Comparison of ENCODE assay signal across 8 mouse cellular contexts in genomic region chr11:84818085-84818960, GRCm38 (mm10). TPM values are rescaled to one million over a fixed set of nuclear protein-coding genes. Genes with fewer than 3 reads are reported as not detected.
DNase-seq lines count a peak whose midpoint lies in the region; ATAC-seq and TF ChIP-seq lines count a peak whose summit lies in the region.

No protein-coding gene starts in this region.

- peak overlapping the region; percentile 57 for H3K9ac ChIP-seq in embryonic facial prominence, embryonic 15.5 days
- H3K9ac ChIP-seq in heart, embryonic 11.5 days (ENCODE audit: low read depth, low read length), result peak overlapping the region; percentile 85
- peak overlapping the region; percentile 78 for H3K9ac ChIP-seq in kidney, embryonic 16.5 days (replicated peaks; ENCODE audit: low read length)
- peak overlapping the region; percentile 88 for H3K9ac ChIP-seq in liver, embryonic 11.5 days (ENCODE audit: low read depth, low read length)

- no peak for TF ChIP-seq POLR2A in bone marrow macrophage, adult 2 months (IDR thresholded peaks at IDR 0.05; ENCODE audit: borderline replicate concordance, low read depth, low read length)
- peak; percentile 69 for TF ChIP-seq POLR2A in myocyte (IDR thresholded peaks at IDR 0.05; ENCODE audit: insufficient read length, low read depth)

- peak overlapping the region; percentile 82 for H3K4me3 ChIP-seq in bone marrow macrophage, adult 2 months (ENCODE audit: insufficient read depth, low read length)
- peak overlapping the region; percentile 75 for H3K4me3 ChIP-seq in embryonic facial prominence, embryonic 15.5 days (replicated peaks)
- peak overlapping the region; percentile 65 for H3K4me3 ChIP-seq in heart, embryonic 11.5 days (ENCODE audit: low read depth, low read length)
- H3K4me3 ChIP-seq in kidney, embryonic 16.5 days (ENCODE audit: low read length), result peak overlapping the region; percentile 79
- H3K4me3 ChIP-seq in liver, embryonic 11.5 days (ENCODE audit: low read depth, low read length), result peak overlapping the region; percentile 67
- peak overlapping the region; percentile 71 for H3K4me3 ChIP-seq in myocyte

- WGBS in embryonic facial prominence, embryonic 15.5 days, result under 1% methylated on average over 39 of the region's 39 CpGs
- under 1% methylated on average over 39 of the region's 39 CpGs for WGBS in heart, embryonic 11.5 days (ENCODE audit: insufficient replicate concordance)
- WGBS in kidney, embryonic 16.5 days, result under 1% methylated on average over 39 of the region's 39 CpGs
- WGBS in liver, embryonic 11.5 days, result under 1% methylated on average over 39 of the region's 39 CpGs

- peaks cover 14% of the 10 kb centered on the region for H3K4me1 ChIP-seq in bone marrow macrophage, adult 2 months (ENCODE audit: control insufficient read depth, insufficient read depth, low read length)
- H3K4me1 ChIP-seq in embryonic facial prominence, embryonic 15.5 days, result peaks cover 9% of the 10 kb centered on the region; the same call in 1 of the 2 replicates
- peaks cover 13% of the 10 kb centered on the region; the same call in 1 of the 2 replicates for H3K4me1 ChIP-seq in heart, embryonic 11.5 days (ENCODE audit: control insufficient read depth, insufficient read depth, low read length)
- H3K4me1 ChIP-seq in kidney, embryonic 16.5 days (ENCODE audit: insufficient read depth, low read length), result no peaks in the 10 kb centered on the region
- peaks cover 27% of the 10 kb centered on the region for H3K4me1 ChIP-seq in liver, embryonic 11.5 days (replicated peaks; ENCODE audit: control insufficient read depth, insufficient read depth, low read length)

- peak; percentile 52 for ATAC-seq in embryonic facial prominence, embryonic 15.5 days (ENCODE audit: insufficient number of reproducible peaks, low FRiP score, low TSS enrichment, low read depth)
- peak; percentile 60 for ATAC-seq in heart, embryonic 11.5 days (replicated peaks; ENCODE audit: insufficient number of reproducible peaks, low FRiP score, low TSS enrichment)
- peak; percentile 69 for ATAC-seq in kidney, embryonic 16.5 days (ENCODE audit: low FRiP score, low TSS enrichment)
- peak; percentile 70 for ATAC-seq in liver, embryonic 11.5 days (replicated peaks; ENCODE audit: low FRiP score)

- no peaks in the 10 kb centered on the region for H3K9me3 ChIP-seq in embryonic facial prominence, embryonic 15.5 days (replicated peaks)
- no peaks in the 10 kb centered on the region for H3K9me3 ChIP-seq in heart, embryonic 11.5 days (replicated peaks; ENCODE audit: control insufficient read depth, low read length)
- no peaks in the 10 kb centered on the region for H3K9me3 ChIP-seq in kidney, embryonic 16.5 days (ENCODE audit: low read length)
- no peaks in the 10 kb centered on the region for H3K9me3 ChIP-seq in liver, embryonic 11.5 days (ENCODE audit: control insufficient read depth, low read length)

- H3K4me2 ChIP-seq in embryonic facial prominence, embryonic 15.5 days (replicated peaks), result peak overlapping the region; percentile 98
- peak overlapping the region; percentile 97 for H3K4me2 ChIP-seq in heart, embryonic 11.5 days
- H3K4me2 ChIP-seq in kidney, embryonic 16.5 days (replicated peaks; ENCODE audit: low read depth, low read length), result peak overlapping the region; percentile 99
- peak overlapping the region; percentile 88 for H3K4me2 ChIP-seq in liver, embryonic 11.5 days
- H3K4me2 ChIP-seq in myocyte (ENCODE audit: low read depth), result peak overlapping the region; percentile 86

- peak; percentile 84 to 86 for DNase-seq in B cell, adult 2 months
- DNase-seq in liver, embryonic 11.5 days (ENCODE audit: low spot score), result peak; percentile 74
- DNase-seq in spleen, postnatal 4 days (ENCODE audit: low spot score in 2 of 2), result peak; percentile 89 to 90

- H3K79me2 ChIP-seq in myocyte (ENCODE audit: control insufficient read depth, insufficient read depth), result no peaks in the 10 kb centered on the region

- peak; percentile 75 for TF ChIP-seq CTCF in bone marrow macrophage, adult 2 months (IDR thresholded peaks at IDR 0.05; ENCODE audit: low read depth, low read length)

- H3ac ChIP-seq in myocyte (ENCODE audit: control insufficient read depth, insufficient read length), result peak overlapping the region; percentile 13

- H3K27me3 ChIP-seq in embryonic facial prominence, embryonic 15.5 days, result no peaks in the 10 kb centered on the region
- H3K27me3 ChIP-seq in heart, embryonic 11.5 days (ENCODE audit: control insufficient read depth, insufficient read depth, low read length), result peaks cover 5% of the 10 kb centered on the region; the same call in 1 of the 2 replicates
- no peaks in the 10 kb centered on the region for H3K27me3 ChIP-seq in kidney, embryonic 16.5 days (ENCODE audit: insufficient read depth, low read length)
- H3K27me3 ChIP-seq in liver, embryonic 11.5 days (replicated peaks; ENCODE audit: control insufficient read depth, insufficient read depth, low read length), result no peaks in the 10 kb centered on the region
- H3K27me3 ChIP-seq in myocyte (ENCODE audit: control insufficient read depth, insufficient read depth, insufficient read length), result no peaks in the 10 kb centered on the region

- H3K27ac ChIP-seq in bone marrow macrophage, adult 2 months (ENCODE audit: insufficient read depth, low read depth, low read length), result peak overlapping the region; percentile 66
- H3K27ac ChIP-seq in embryonic facial prominence, embryonic 15.5 days (replicated peaks), result peak overlapping the region; percentile 85
- H3K27ac ChIP-seq in heart, embryonic 11.5 days (ENCODE audit: low read depth, low read length), result peak overlapping the region; percentile 87
- H3K27ac ChIP-seq in kidney, embryonic 16.5 days (ENCODE audit: low read length), result peak overlapping the region; percentile 89
- H3K27ac ChIP-seq in liver, embryonic 11.5 days (ENCODE audit: low read depth, low read length), result peak overlapping the region; percentile 95

- no peaks in the 10 kb centered on the region for H3K36me3 ChIP-seq in embryonic facial prominence, embryonic 15.5 days
- no peaks in the 10 kb centered on the region for H3K36me3 ChIP-seq in heart, embryonic 11.5 days (ENCODE audit: control insufficient read depth, insufficient read depth, low read length)
- H3K36me3 ChIP-seq in kidney, embryonic 16.5 days (ENCODE audit: insufficient read depth, low read length), result no peaks in the 10 kb centered on the region
- peaks cover 16% of the 10 kb centered on the region; the same call in 1 of the 2 replicates for H3K36me3 ChIP-seq in liver, embryonic 11.5 days (ENCODE audit: control insufficient read depth, insufficient read depth, low read length)
- H3K36me3 ChIP-seq in myocyte (ENCODE audit: control insufficient read depth, insufficient read depth), result no peaks in the 10 kb centered on the region

TF ChIP-seq in myocyte, 11 proteins besides CTCF, POLR2A, EP300 and RAD21:
- TF ChIP-seq TCF3 (IDR thresholded peaks at IDR 0.05; ENCODE audit: insufficient read length, low read depth) (no peak), MYOD1 (IDR thresholded peaks at IDR 0.05; ENCODE audit: control insufficient read depth in 1 of 3, insufficient read length in 2 of 3, low read depth in 2 of 3) (peak in 2 of 3 experiments; percentile 25 to 49), POLR2AphosphoS2 (IDR thresholded peaks at IDR 0.05; ENCODE audit: insufficient read length, low read depth) (peak; percentile 69)
TF ChIP-seq in myocyte: peak in this region for 2.

RNA-seq across cellular contexts. Expression of gene Mrm1, which starts 1.0 kb away (rescaled TPM):
- 6.5 and 7.8 TPM in 2 replicates for polyA plus RNA-seq in bone marrow macrophage, adult 2 months (2012; ENCODE audit: insufficient read depth, insufficient read length, missing spikeins)
- polyA plus RNA-seq in embryonic facial prominence, embryonic 15.5 days (2015; fragmentation: Nextera tagmentation; extraction: Ambion mirVana), result 13.1 and 13.2 TPM in 2 replicates
- 13.0 and 13.4 TPM in 2 replicates for polyA plus RNA-seq in heart, embryonic 11.5 days (2014; fragmentation: Nextera tagmentation; extraction: Ambion mirVana)
- polyA plus RNA-seq in kidney, embryonic 16.5 days (2015; fragmentation: Nextera tagmentation; extraction: Ambion mirVana), result 12.3 and 15.5 TPM in 2 replicates
- 19.4 and 20.5 TPM in 2 replicates for polyA plus RNA-seq in liver, embryonic 11.5 days (2014; fragmentation: Nextera tagmentation; extraction: Ambion mirVana)
- 11.4 TPM for polyA plus RNA-seq in myocyte (2012; fragmentation: generic; extraction: Trizol)

RNA-seq across cellular contexts. Expression of gene Dhrs11, which starts 10.5 kb away (rescaled TPM):
- 16.3 and 16.8 TPM in 2 replicates for polyA plus RNA-seq in bone marrow macrophage, adult 2 months (2012; ENCODE audit: insufficient read depth, insufficient read length, missing spikeins)
- 13.7 and 14.2 TPM in 2 replicates for polyA plus RNA-seq in embryonic facial prominence, embryonic 15.5 days (2015; fragmentation: Nextera tagmentation; extraction: Ambion mirVana)
- polyA plus RNA-seq in heart, embryonic 11.5 days (2014; fragmentation: Nextera tagmentation; extraction: Ambion mirVana), result 34.3 and 43.5 TPM in 2 replicates
- polyA plus RNA-seq in kidney, embryonic 16.5 days (2015; fragmentation: Nextera tagmentation; extraction: Ambion mirVana), result 13.1 and 14.9 TPM in 2 replicates
- polyA plus RNA-seq in liver, embryonic 11.5 days (2014; fragmentation: Nextera tagmentation; extraction: Ambion mirVana), result 115 and 119 TPM in 2 replicates
- 13.8 TPM for polyA plus RNA-seq in myocyte (2012; fragmentation: generic; extraction: Trizol)

RNA-seq across cellular contexts. Expression of gene Ggnbp2, which starts 52.3 kb away (rescaled TPM):
- 88.5 and 105 TPM in 2 replicates for polyA plus RNA-seq in bone marrow macrophage, adult 2 months (2012; ENCODE audit: insufficient read depth, insufficient read length, missing spikeins)
- polyA plus RNA-seq in embryonic facial prominence, embryonic 15.5 days (2015; fragmentation: Nextera tagmentation; extraction: Ambion mirVana), result 68.6 and 72.0 TPM in 2 replicates
- 52.4 and 54.8 TPM in 2 replicates for polyA plus RNA-seq in heart, embryonic 11.5 days (2014; fragmentation: Nextera tagmentation; extraction: Ambion mirVana)
- polyA plus RNA-seq in kidney, embryonic 16.5 days (2015; fragmentation: Nextera tagmentation; extraction: Ambion mirVana), result 62.6 and 63.3 TPM in 2 replicates
- 78.0 and 80.2 TPM in 2 replicates for polyA plus RNA-seq in liver, embryonic 11.5 days (2014; fragmentation: Nextera tagmentation; extraction: Ambion mirVana)
- 24.8 TPM for polyA plus RNA-seq in myocyte (2012; fragmentation: generic; extraction: Trizol)

Comparison
In these comparisons a context has a peak if more than half of its experiments do, and no peak if none do; other contexts are left out.
1. Peak in every context shown above with its lines: DNase-seq, ATAC-seq, H3K4me3 ChIP-seq and H3K27ac ChIP-seq.